Mouse (Mus musculus) liver, embryonic 14.5 days (tissue): ENCODE data around the gene Banf2. TPM values are rescaled to one million over a fixed set of nuclear protein-coding genes. Genes with fewer than 3 reads are reported as not detected.

Experiments
- ATAC-seq: fragments of 200-750 bp; cut with Nextera tagmentation; 2 replicates; pipeline ENCODE4 v1.8.0; 2017; ENCODE audit warnings: moderate number of reproducible peaks, mild to moderate bottlenecking, moderate library complexity; ENCODE audit not compliant: insufficient read depth
- DNase-seq, 3 experiments: peaks; one replicate each; pipeline ENCODE4 v3.0.0-alpha.2; 2012 to 2013; ENCODE audit warnings: low read depth in 3 of 3, low spot score in 3 of 3
- H3K27ac ChIP-seq: fragments of 300-500 bp; sonication (generic); 2 replicates; pipeline ENCODE4 v1.5.1; 2014; ENCODE audit warnings: moderate library complexity, mild to moderate bottlenecking, control low read depth, inconsistent platforms
- H3K27me3 ChIP-seq: fragments of 300-500 bp; sonication (generic); 2 replicates; pipeline ENCODE4 v1.6.1; 2014; ENCODE audit warnings: mild to moderate bottlenecking, low read length, moderate library complexity; ENCODE audit not compliant: control insufficient read depth, insufficient read depth
- H3K36me3 ChIP-seq: fragments of 300-500 bp; sonication (generic); replicated peaks from 2 replicates; pipeline ENCODE4 v1.6.1; 2014; ENCODE audit warnings: low read depth; ENCODE audit not compliant: control insufficient read depth, insufficient read depth
- H3K4me1 ChIP-seq, 2 experiments: fragments of 200-500 bp in 1 of 2; fragments of 300-500 bp in 1 of 2; sonication (generic) in 1 of 2; replicated peaks; 2 replicates each; pipeline ENCODE4 v1.6.1; 2012 to 2014; ENCODE audit warnings: antibody characterized with exemption in 1 of 2, inconsistent platforms in 1 of 2, low read length in 1 of 2; ENCODE audit not compliant: control insufficient read depth in 2 of 2, insufficient read depth in 2 of 2
- H3K4me2 ChIP-seq: fragments of 300-500 bp; sonication (generic); 2 replicates; pipeline ENCODE4 v1.6.1; 2014; ENCODE audit warnings: low read depth, mild to moderate bottlenecking, control low read depth, moderate library complexity
- H3K4me3 ChIP-seq, 2 experiments: fragments of 200-500 bp in 1 of 2; fragments of 300-500 bp in 1 of 2; sonication (generic) in 1 of 2; 2 replicates each; pipeline ENCODE4 v1.5.1; 2012 to 2014; ENCODE audit warnings: low read depth in 2 of 2, low read length in 2 of 2, mild to moderate bottlenecking in 2 of 2, control low read depth in 1 of 2, inconsistent platforms in 1 of 2, moderate library complexity in 1 of 2; ENCODE audit not compliant: insufficient read depth in 1 of 2
- H3K9ac ChIP-seq: fragments of 300-500 bp; sonication (generic); replicated peaks from 2 replicates; pipeline ENCODE4 v1.6.1; 2014; ENCODE audit warnings: mild to moderate bottlenecking, control low read depth, moderate library complexity
- H3K9me3 ChIP-seq: fragments of 300-500 bp; sonication (generic); 2 replicates; pipeline ENCODE4 v1.6.1; 2016; ENCODE audit warnings: low read length, mixed read lengths; ENCODE audit not compliant: control insufficient read depth
- CTCF ChIP-seq: IDR thresholded peaks from 2 replicates; pipeline ENCODE4 v1.5.1; 2016; ENCODE audit warnings: antibody characterized with exemption, low read depth, control low read depth
- EP300 ChIP-seq: IDR thresholded peaks from 2 replicates; pipeline ENCODE4 v1.6.1; 2016; ENCODE audit warnings: antibody characterized with exemption, low read depth
- WGBS: fragments of 180-500 bp; shearing (Covaris S2); extraction: QIAGEN DNeasy Blood & Tissue Kit; methylation state at CpG from one replicate; pipeline ENCODE4 v1.1.7; 2014; ENCODE audit not compliant: insufficient replicate concordance; 5-methylcytosine and 5-hydroxymethylcytosine counted together
- polyA plus RNA-seq, 2 experiments: library from polyadenylated mRNA; depleted of rRNA in 1 of 2; stranded (reverse) in 1 of 2; unstranded in 1 of 2; fragments of >200 nt; fragmentation: Nextera tagmentation in 1 of 2; extraction: Ambion mirVana in 1 of 2; gene quantifications; 2 replicates each; pipeline versions ENCODE4 v1.2.1 to v1.2.3; 2012 to 2014

Banf2 gene
- polyA plus RNA-seq, 2 experiments, result not detected

GRCm38 (mm10) chr2:143991964-143992672 is 40.7 kb upstream of the Banf2 start:
- H3K36me3 ChIP-seq, result no peaks in the 10 kb centered on the region; the same call in 1 of the 2 replicates
- H3K27ac ChIP-seq, result no peak overlapping the region
- TF ChIP-seq CTCF (no peak), EP300 (no peak)
- no peak overlapping the region for H3K4me2 ChIP-seq
- DNase-seq, result no peak
- no peak overlapping the region for H3K4me3 ChIP-seq
- H3K9me3 ChIP-seq, result no peaks in the 10 kb centered on the region
- H3K27me3 ChIP-seq, result no peaks in the 10 kb centered on the region
- no peak overlapping the region for H3K9ac ChIP-seq
- H3K4me1 ChIP-seq, result peaks cover 3 to 14% of the 10 kb centered on the region in 2 experiments; a peak in 3 of 4 replicates
- 70% methylated on average over 7 of the region's 7 CpGs for WGBS
- ATAC-seq, result no peak

- DNase-seq, result no peak
- Histone ChIP-seq H3K9me3 (no peaks in the 10 kb centered on the region), H3K36me3 (no peaks in the 10 kb centered on the region; the same call in 1 of the 2 replicates), H3K27ac (no peak overlapping the region), H3K4me3 (no peak overlapping the region), H3K9ac (no peak overlapping the region), H3K4me2 (no peak overlapping the region), H3K4me1 (peaks cover 3 to 14% of the 10 kb centered on the region in 2 experiments; a peak in 3 of 4 replicates), H3K27me3 (no peaks in the 10 kb centered on the region)
- no peak for ATAC-seq
- TF ChIP-seq CTCF (no peak), EP300 (no peak)
- WGBS, result 51% methylated on average over 1 of the region's 1 CpGs
These were observed 39.9 kb upstream of the Banf2 start for GRCm38 (mm10) chr2:143992977-143993376.

- no peaks in the 10 kb centered on the region for H3K27me3 ChIP-seq
- H3K36me3 ChIP-seq, result no peaks in the 10 kb centered on the region
- no peak overlapping the region for H3K27ac ChIP-seq
- H3K9ac ChIP-seq, result no peak overlapping the region
- no peak for ATAC-seq
- no peaks in the 10 kb centered on the region for H3K9me3 ChIP-seq
- TF ChIP-seq CTCF, result no peak
- TF ChIP-seq EP300, result no peak
- no peak overlapping the region for H3K4me3 ChIP-seq
- DNase-seq, result no peak
- peaks cover 4 to 31% of the 10 kb centered on the region in 2 experiments; a peak in 3 of 4 replicates for H3K4me1 ChIP-seq
- WGBS, result 62% methylated on average over 5 of the region's 5 CpGs
- no peak overlapping the region for H3K4me2 ChIP-seq
These were observed 30.5 kb upstream of the Banf2 start for GRCm38 (mm10) chr2:144002229-144002984.

GRCm38 (mm10) chr2:144003544-144003943 is 29.3 kb upstream of the Banf2 start:
- TF ChIP-seq EP300 (no peak), CTCF (no peak)
- Histone ChIP-seq H3K9me3 (no peaks in the 10 kb centered on the region), H3K27me3 (no peaks in the 10 kb centered on the region), H3K36me3 (no peaks in the 10 kb centered on the region), H3K4me2 (no peak overlapping the region), H3K9ac (no peak overlapping the region), H3K4me3 (no peak overlapping the region), H3K4me1 (peaks cover 4 to 30% of the 10 kb centered on the region in 2 experiments; a peak in 3 of 4 replicates), H3K27ac (no peak overlapping the region)
- DNase-seq (no peak), ATAC-seq (no peak)
- WGBS, result 60% methylated on average over 2 of the region's 2 CpGs
